Mouse (Mus musculus): ENCODE data around the gene Upp1.
"Not testable (repeated sequence)": the region's sequence is repeated elsewhere in the genome, so short reads cannot be mapped to it uniquely, and the experiment has no call there.

Gene Upp1

DNA sequence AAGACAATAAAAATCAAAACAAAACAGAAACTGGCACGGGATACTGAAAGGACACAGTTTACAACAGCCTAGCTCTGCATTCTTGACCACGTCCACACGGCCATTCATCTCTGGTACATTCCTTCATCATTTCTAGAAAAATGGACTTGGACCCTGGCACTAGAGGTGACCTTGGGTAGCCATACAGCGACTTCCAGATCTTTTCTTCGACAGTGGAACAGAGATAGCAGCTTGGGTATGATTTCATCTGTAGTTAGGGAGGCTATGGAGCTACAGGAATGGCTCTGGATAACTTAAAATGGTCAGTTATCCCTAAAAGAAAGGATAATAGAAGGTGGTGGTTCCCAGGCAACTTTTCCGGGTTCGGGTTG is at the start of gene Upp1:
Upp1 (plus strand) TSS at position 54 of the 371 bp plus-strand sequence.
- DNase-seq (ENCODE audit: low spot score in 2 of 2) = peak in 1 of 2 experiments; percentile 17

DNA sequence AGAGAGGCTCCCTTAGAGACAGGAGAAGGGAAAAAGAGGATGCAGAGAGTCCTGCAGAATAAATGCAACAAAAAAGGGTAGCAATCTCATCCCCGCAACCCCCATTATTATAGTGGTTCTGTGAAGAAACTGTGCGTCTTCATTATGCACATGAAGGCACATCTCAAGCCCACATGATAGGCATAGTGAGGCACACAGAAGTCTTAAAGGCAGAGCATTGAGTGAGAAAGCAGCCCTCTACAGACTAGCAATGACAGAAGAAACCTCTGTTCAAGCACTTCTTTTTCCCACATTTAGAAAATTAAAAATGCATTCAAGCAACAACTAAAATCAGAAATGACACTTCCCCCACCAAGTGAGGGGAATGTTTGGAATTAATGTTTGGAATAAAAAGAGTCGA is 41.5 kb upstream of the Upp1 start:
- no peak for DNase-seq (ENCODE audit: low spot score in 2 of 2)

DNA sequence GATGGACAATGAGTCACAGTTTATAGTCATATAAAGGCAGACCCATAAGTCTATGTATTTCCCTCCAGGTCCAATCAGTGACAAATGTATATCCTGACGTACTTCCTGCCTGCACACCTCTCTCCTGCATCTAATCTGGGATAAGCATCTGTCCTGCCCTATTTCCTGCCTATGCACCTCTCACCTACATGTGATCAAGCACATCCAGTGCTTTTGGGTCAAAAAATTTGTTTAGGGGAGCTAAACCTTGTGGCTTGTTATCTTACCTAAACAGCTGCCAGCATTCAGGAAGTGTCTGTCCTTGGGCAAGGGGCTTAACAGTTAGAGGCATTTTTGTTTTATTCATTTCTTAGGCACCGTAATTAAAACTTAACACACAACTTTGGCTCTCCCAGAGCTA is 4.7 kb upstream of the Upp1 start:
- DNase-seq (ENCODE audit: low spot score in 2 of 2) = no peak

DNA sequence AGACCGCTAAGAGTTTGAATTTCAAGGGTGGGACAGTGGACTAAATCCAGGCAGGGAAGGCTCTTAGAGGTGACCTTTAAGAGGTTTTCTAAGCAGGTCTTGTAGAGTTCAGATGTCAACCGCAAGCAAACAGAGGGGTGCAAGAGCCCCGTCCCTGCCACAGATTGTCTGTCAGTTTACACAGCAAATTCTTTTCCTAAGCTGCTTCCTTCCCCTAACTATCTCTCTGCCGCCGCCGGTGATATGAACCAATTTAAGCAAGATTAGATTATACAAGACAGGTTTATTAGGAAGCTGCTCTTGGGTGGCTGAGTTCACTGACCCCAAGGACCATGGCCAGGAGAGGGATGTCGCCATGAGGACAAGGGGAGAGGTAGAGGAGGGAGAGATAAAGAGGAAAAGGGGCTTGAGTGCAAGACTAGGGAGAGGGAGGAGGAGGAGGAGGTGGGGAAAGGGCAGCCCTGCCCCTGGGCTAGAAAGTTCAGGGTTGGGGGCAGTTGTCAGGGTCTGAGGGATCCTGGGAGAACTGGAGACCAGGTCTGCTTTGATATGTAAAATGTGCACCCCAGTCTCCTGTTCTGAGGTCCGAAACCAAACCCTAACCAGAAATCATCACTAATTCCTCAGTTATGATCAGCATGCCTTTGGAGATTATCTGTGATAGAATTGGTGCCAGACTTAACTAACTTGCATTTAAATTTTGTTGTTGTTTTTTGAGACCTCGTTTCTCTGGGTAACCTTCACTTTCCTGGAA is 2.4 kb upstream of the Upp1 start:
- DNase-seq (ENCODE audit: low spot score in 2 of 2) = no peak

DNA sequence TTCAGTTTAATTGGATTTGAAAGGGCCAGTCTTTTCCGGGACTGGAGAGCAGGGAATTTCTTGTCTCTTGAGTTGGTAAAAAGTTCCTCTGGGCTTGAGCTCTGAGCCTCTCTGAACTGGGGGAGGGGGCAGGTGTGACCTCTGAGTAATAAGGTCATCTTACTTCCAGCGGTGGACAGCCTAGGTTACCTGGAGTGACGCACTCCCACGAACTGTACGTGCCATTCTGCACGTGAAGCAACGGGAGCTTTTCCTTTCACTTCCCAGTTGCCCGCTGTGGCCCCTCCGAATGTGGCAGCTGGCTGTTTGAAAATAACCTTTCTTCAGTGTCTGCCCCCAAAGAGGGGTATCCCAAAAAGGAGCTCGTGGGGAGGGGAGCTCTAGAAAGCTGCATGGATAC is 1.8 kb upstream of the Upp1 start:
- DNase-seq (ENCODE audit: low spot score in 2 of 2) = no peak

DNA sequence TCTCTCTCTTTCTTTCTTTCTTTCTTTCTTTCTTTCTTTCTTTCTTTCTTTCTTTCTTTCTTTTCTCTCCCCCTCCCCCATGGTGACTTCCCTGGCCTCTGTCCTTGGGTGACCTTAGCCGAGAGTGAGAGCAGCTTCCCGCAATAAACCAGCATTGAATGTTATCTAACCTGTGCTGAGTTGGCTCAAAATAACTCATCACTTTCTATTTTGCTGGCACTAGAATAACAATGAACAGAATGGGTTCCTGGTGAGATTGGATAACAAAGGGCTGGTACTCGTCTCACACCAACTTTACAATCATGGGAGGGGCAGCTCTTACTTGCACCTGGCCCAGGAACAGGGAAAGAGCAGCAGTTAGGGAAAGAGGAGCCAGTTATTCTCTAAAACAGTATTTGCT is 987 bp upstream of the Upp1 start:
- no peak for DNase-seq (ENCODE audit: low spot score in 2 of 2)

DNA sequence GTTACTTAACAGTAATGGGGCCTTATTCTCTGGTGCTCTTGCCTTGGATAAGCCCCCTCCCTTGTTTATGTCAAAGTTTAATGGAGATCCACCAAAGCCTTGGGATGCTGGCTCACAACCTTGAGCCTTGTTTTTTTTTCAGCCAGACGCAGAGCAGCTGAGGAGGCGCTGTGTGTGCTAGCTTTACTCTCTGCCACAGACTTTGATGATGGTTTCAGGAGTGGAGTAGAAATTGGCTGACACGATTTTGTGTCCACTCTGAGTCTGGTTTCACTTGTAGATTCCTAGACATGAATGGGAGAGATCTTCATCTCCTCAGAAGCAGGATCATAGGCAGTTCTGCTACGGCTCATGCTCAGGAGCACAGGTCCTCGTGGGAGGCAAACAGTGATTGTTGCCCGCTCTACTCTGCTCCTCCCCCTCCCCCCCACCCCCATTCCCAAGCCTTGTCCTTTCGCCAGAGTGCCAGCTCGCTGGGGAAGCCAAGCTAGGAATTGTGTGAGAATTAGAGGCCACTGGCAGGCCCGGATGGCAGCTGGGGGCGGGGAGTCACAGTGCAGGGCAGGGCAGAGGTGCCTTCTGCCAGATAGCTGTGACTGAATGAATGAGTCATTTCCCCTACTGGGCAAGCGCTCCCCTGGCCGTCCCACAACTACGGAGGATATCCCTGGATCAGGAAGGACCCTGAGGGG is 399 bp upstream of the Upp1 start:
- peak; percentile 71 to 75 for DNase-seq (ENCODE audit: low spot score in 2 of 2)

DNA sequence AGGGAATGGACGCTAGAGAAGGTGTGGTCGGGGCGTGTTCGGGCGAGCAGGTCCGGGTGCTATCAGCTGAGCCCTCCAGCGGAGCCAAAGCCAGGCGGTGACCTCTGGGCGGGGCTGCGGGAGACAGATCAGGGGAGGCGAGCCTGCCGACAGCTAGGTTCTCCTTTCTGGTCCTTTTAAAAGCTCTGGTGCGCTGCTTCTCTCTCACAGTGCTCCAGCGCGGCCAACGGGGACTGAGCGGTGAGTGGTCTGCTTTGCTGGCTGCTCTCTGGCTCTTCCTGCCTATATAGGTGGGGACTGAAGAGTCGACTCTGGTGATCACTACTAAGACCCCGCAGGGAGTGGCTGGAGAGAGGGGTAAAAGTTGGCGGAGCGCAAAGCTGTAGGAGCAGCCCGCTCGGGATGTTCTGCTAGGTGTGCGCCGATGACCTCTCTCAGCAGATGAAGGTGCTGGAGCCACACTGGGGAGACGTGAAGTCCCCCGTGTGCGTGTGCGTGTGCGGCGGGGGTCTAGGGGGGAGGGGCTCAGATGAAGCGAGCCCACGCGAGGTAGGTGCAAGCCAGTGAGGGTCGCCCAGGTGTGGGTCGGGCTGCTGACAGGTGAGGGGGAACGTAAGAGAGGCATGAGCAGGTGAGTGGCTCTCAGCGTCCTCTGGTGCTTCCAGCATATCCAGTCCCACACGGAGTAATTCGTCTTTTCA is 668 bp downstream of the Upp1 start:
- DNase-seq (ENCODE audit: low spot score in 2 of 2) = peak; percentile 38 to 45

DNA sequence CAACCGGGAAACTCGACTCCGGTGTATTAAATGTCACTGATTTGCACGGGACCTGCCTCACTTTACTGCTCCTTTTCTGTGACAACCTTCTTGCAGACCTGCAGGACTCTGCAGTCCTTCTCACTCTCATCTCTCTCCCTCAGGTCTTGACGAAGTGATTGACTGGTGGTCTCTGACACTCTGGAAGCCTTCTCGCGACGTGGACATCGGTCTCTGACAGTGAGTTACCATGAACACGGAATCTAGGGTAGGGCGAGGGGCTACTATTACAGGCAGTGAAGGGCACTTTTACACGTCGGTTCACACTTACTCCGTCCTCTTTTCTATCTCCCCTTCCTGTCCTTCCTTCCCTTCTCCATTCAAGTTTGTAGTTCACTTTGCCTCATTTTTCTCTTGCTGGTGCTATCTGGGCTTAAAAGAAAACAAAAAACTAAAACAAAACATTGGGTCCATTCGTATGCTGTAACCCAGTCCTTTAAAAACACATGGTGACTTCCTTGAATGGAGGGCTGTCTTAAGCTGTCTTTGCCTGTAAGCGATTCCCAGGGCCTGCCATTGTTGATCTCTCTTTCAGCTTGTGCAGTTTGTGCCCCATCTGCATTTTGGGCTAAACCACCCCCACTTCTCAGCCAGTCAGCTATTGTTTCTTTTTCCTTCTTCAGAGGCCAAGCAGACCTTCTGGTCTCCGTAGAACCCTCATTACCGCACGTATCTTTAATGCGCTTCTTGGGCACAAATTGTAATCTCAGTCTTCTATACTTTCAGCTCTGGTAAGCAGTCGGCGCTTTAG is 1.5 kb downstream of the Upp1 start:
- no peak for DNase-seq (ENCODE audit: low spot score in 2 of 2)

DNA sequence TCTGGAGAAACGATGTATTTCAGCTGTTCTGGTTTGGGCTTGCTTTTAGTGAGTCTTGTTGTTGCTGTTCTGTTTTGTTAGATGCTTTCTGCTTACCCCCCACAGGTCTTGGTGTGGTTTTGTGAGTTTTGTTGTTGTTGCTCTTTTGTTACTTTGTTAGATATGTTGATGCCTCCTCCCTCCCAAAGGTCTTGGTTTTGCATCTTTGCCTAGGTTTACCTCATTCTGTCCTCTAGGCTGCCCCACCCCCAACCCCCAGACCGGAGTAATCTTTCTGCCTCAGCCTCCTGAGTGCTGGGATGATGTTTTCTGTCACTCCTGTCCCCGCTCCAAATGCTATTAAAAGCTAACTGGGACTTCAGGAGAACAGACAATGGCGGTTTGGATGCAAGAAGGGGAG is 4.4 kb downstream of the Upp1 start:
- DNase-seq (ENCODE audit: low spot score in 2 of 2) = no peak

DNA sequence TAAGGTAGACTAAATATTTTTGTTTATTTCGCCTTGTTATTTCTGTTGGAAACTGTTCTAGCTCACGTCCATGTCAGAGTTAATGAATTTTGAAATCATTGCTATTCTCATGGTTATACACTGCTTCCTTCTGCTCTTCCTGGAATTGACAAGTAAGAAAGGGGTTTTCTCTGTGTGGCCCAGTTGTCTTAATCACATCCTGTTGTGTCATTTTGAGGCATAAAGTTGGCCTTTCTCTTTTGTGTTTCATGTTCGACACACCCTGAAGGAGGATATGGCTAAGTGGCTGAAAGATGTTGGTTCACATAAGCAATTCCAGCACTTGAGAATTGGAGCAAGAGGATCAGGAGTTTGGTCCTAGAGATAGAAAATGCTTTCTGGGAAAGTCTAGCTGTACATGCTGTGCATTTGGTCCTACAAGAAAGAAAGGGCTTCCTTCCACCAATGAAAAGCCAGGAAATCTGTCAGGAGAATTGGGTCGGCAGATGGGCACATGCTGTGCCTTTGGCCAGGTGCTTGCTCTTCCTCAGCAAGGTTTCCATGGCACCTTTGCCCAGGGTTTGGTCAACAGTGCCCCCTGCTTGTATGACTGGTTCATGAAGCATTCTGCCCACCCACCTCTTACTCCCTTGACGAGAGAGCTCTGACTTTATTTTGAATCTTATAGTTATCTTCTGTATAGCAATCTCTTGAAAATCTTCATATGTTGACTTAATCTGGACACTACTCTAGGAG is 8.6 kb downstream of the Upp1 start:
- no peak for DNase-seq (ENCODE audit: low spot score in 2 of 2)

DNA sequence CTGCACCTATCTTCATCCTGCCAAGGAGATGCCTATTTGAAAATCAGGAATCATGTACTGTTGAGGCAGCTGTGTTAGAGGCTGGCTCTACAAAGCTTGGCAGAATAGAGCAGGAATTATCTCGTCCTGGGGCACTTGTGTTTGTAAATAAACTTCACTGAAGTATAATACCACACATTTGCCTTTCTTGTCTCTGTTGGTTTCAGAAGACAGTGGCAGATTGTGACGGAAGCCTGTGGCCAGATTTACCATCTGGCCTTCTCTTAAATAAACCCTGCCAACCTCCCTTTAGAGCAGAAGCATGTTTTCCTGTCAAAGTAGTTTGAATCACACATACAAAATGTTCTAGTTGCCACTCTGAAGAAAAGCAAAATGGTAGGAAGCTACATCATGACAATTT is 10.2 kb downstream of the Upp1 start:
- no peak for DNase-seq (ENCODE audit: low spot score in 2 of 2)

DNA sequence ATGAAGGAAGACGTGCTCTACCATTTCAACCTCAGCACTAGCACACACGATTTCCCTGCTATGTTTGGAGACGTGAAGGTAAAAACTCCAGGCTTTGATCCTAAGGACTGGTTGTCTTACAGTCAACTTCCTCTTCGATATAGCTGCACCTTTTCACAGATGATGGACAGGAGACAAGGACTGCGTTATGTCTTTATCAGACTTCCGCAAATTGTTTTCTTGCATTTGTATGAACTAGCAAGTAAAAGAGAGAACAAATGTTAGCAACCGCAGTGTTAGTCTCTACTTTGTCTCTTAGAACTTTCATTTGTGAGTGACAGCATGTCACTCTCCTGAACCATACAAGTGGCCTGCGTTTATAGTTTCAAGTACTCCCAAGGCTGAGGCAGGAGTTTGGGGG is 11.6 kb downstream of the Upp1 start:
- DNase-seq (ENCODE audit: low spot score in 2 of 2) = no peak

DNA sequence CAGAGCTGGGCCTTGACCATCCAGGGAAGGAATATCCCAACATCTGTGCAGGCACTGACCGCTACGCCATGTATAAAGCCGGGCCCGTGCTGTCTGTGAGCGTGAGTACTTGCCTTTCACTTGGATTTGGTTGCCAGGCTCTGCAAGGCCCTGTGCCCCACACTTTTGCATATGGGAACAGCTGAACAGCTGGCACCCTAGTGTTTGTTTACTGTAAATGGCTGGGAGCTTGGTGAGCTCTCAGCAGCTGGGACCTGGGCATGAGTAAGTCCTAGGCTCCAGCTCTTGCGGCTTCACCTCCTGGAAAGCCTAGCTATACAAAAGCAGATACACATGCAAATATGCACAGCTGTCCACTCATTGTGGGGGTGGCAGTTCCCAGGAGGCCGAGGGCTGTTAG is 13.8 kb downstream of the Upp1 start:
- DNase-seq (ENCODE audit: low spot score in 2 of 2) = no peak

DNA sequence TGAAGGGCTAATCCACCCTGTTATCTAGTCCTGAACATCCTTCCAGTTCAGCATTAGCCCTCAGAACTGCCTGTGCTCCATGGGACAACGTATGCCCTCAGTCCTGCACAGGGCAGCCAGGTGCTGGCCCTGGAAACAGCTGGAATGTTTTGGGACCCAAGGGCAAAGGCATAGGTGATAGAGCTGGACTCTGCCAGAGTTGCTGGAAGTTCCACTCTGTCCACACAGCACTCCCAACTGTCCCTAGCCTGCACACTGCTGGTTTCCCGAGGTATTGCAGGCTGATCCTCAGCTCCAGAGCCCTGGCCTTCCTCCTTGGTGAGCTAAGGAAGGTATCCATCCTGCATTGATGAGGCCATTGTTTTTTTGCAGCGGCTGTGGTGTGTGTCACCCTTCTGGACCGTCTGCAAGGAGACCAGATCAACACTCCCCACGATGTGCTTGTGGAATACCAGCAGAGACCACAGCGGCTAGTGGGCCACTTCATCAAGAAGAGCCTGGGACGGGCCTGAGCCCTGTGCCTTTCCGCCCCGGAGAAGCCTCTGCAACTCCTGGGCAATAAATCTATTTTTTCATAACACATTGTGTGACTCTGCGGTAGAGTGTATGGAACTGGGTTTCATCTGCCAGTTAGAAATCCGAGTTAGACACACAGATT is 17.8 kb downstream of the Upp1 start:
- DNase-seq (ENCODE audit: low spot score in 2 of 2) = no peak

DNA sequence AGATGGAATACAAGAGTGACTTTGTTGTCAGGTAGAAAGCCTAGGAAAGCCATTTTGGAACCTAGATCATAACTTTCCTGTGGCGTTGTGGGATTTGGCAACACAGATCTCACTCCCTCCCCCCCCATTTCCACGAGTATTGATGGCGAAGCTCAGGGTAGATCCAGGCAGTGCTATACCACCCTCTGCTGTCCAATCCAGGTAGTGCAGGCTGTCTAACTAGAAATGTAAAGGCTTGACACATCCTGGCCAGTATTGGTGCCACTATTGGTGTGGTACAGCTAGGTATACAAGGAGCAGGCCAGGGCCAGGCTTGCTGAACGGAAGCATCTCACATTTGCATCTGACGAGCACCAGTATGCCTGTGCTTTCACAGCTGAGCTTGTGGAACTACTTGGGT is 18.6 kb downstream of the Upp1 start:
- DNase-seq (ENCODE audit: low spot score in 2 of 2) = peak; percentile 33 to 64

DNA sequence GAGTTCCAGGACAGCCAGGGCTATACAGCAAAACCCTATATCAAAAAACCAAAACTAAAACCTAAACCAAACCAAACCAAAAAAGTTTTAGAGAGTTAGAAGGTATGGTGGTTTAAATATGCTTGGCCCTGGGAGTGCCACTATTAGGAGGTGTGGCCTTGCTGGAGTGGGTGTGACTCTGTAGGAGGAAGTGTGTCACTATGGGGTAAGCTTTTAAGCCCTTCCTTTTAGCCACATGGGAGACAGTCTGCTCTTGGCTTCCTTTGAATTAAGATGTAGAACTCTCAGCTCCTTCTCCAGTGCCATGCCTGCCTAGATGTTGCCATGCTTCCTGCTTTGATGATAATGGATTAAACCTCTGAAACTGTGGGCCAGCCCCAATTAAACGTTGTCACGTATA is 27.2 kb downstream of the Upp1 start:
- DNase-seq (ENCODE audit: low spot score in 2 of 2) = no peak

DNA sequence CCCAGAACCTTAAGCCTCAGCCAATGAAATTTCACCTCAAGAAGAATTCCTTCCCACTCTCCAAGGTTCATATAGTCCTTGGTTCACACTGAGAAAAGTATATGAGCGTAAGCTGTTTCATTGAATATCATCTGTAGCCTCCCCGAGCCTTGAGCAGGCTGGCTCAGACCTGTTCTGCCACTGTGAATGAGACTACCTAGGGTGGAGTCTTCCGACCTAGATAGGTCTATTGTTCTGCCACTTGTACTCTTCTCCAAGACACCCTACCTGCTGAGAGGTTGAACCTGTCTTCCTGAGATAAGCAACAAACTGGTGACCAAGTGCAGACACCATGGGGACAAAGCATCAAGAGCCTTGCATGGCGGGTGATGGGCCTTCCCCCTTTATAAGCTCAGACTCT is 28.2 kb downstream of the Upp1 start:
- no peak for DNase-seq (ENCODE audit: low spot score in 2 of 2)

DNA sequence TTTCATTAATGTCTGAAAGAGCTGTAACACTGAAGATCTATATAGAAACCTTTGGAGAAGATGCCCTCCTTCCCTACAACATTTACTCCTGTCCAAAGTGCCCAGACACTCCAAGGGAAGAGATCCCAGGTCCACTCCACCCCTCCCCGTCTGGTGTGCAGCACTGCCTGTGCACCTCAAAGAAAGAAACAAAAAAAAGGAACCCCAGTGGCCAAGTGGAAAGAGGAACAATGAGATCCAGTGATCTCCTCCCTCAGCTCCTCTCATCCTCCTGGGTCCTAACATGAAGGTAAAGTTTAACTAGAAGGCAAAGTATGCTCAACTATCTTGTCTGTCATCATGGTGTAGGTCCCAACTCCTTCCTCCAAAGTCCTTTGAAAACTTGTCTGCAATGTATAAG is 28.8 kb downstream of the Upp1 start:
- no peak for DNase-seq (ENCODE audit: low spot score in 2 of 2)

DNA sequence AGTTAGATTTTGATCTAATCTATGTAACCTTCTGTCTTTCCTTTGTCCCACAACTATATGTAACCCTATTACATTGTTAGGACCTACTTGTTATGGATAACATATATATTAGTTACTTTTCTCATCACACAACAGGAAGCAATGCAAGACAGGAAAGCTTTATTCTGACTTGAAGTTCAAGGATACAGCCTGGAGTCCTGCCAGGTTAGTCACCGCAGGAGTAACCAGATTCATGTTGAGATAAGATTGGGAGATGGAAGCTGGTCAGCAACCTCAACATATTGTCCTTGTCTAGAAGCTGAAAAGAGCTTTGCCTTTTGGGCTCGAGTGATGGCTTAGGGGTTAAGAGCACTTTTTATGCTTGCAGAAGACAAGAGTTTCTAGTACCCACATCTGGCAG is 30.3 kb downstream of the Upp1 start:
- DNase-seq (ENCODE audit: low spot score in 2 of 2) = no peak

DNA sequence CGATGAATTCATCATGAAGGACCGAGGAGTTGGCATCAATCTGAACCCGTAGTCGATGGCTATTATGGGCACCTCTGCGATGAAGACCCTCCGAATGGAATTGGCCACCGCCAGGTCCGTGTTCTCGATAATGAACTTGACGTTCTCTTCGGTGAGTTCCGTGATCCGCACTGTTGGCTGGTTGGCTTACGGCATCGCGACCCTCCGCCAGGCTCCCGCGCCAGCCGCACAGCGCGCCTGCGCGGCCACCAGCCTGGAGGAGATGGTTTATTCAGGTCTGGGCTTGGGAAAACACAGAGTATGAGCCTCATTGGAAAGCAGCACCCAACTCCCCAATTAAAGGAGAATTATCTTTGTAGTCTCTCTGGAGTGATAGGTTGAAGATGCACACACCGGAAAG is 32.5 kb downstream of the Upp1 start:
- DNase-seq (ENCODE audit: low spot score in 2 of 2) = not testable (repeated sequence)
